Mouse (Mus musculus) embryonic facial prominence, embryonic 10.5 days (tissue): ENCODE results near the gene Gpkow. TPM values are rescaled to one million over a fixed set of nuclear protein-coding genes. Genes with fewer than 3 reads are reported as not detected.
"Not testable (repeated sequence)": the region's sequence is repeated elsewhere in the genome, so short reads cannot be mapped to it uniquely, and the experiment has no call there.

Source experiments
- DNase-seq: peaks from one replicate; pipeline ENCODE4 v3.0.0-alpha.2; 2017; ENCODE audit warnings: low spot score
- H3K27ac ChIP-seq: fragments of 300-500 bp; sonication (generic); replicated peaks from 2 replicates; pipeline ENCODE4 v1.5.1; 2016; ENCODE audit warnings: mild to moderate bottlenecking
- H3K27me3 ChIP-seq: fragments of 300-500 bp; sonication (generic); replicated peaks from 2 replicates; pipeline ENCODE4 v1.6.1; 2016; ENCODE audit warnings: low read depth, mild to moderate bottlenecking; ENCODE audit not compliant: poor library complexity, severe bottlenecking
- H3K36me3 ChIP-seq: fragments of 300-500 bp; sonication (generic); replicated peaks from 2 replicates; pipeline ENCODE4 v1.6.1; 2016; ENCODE audit warnings: mild to moderate bottlenecking, moderate library complexity
- H3K4me1 ChIP-seq: fragments of 300-500 bp; sonication (generic); 2 replicates; pipeline ENCODE4 v1.6.1; 2016
- H3K4me3 ChIP-seq: fragments of 300-500 bp; sonication (generic); 2 replicates; pipeline ENCODE4 v1.5.1; 2016; ENCODE audit warnings: mild to moderate bottlenecking, moderate library complexity
- H3K9me3 ChIP-seq: fragments of 300-500 bp; sonication (generic); 2 replicates; pipeline ENCODE4 v1.6.1; 2016; ENCODE audit warnings: mild to moderate bottlenecking
- WGBS: fragments of 180-500 bp; shearing (Covaris S2); methylation state at CpG from one replicate; pipeline ENCODE4 v1.1.7; 2016; 5-methylcytosine and 5-hydroxymethylcytosine counted together
- polyA plus RNA-seq: library from polyadenylated mRNA; unstranded; fragments of >200 nt; fragmentation: Nextera tagmentation; extraction: Ambion mirVana; gene quantifications from 2 replicates; pipeline ENCODE4 v1.2.1, GENCODE M21; 2016

Gpkow gene
- polyA plus RNA-seq, 1 experiment from 2014 or later, result 40.2 TPM

DNA sequence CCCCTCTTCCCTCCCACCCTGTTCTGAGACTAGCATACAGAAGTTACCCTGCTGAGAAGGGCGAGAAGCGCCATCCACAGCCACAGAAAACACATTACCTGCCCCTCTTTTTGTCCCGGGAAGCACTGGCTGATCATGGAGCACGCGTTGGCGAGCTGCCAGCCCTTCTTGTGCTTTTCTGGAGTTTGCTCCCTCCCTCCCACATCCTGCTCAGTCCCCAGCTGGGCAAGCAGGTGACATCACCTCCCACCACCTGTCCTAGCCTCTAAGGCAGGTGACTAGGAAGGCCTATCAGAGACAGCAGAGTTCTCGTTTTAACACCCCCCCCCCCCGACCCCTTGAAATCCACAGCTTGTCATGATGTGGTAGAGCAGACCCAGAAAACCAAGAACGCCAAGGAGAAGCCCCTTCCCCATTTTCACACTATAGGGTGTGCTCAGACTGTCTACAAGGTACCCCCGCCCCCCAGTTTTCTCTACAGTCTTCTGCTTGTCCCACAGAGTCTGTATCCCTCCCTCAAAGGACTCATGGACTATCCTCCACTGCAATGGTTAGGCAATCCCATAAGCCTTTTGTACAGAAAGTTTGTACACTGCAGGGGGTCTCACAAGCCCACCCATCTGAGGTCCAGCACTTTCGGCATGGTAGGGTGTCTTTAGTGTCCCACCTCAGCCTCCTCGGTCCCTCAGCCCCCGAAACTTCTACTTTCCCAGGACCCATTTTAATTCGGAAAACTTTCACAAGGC, 42.6 kb downstream of the Gpkow start:
- H3K9me3 ChIP-seq, result 0 out of 2 replicates have a peak, but pooled peaks cover 2% of the 10 kb centered on the region
- peaks cover 37% of the 10 kb centered on the region for H3K36me3 ChIP-seq
- H3K27ac ChIP-seq, result no peak overlapping the region
- H3K4me1 ChIP-seq, result peaks cover 12% of the 10 kb centered on the region
- H3K4me3 ChIP-seq, result 0 out of 2 replicates have a peak overlapping the region, but pooled peaks have one; percentile 11
- no peaks in the 10 kb centered on the region for H3K27me3 ChIP-seq
- no peak for DNase-seq
- WGBS, result 64% methylated on average over 14 of the region's 14 CpGs

DNA sequence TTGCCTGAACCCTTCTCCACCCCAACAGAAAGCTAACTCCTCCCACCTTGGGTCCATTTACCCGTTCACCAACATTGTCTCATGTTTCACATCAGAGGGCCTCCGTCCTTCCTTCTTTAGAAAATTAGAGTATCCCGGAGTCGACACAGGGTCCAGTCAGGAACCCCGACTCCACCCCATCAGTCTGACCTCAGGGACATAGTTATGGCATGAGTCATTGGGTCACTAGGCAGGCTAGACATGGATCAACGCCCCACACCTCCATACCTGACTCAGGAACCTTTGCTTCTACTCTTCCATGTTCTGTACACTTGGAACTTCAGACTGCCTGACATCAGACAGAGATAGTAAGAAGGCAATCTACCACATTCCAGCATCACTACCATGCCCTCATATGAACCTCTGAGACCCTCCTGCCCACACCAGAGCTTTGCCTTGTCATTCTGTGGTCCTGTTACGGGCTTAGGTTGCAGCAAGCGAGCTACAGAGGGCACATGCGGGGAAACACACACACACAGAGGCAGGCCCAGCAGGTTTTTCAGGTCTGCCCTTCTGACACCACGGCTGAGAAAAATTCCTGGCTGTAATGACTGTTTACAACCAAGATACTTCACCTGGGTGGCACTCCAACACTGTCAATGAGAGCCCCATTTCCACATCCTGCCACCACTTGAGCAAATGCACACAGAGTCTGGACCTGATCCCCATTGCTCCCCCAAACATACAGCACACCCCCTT, 43.3 kb downstream of the Gpkow start:
- Histone ChIP-seq H3K9me3 (0 out of 2 replicates have a peak, but pooled peaks cover 2% of the 10 kb centered on the region), H3K27me3 (no peaks in the 10 kb centered on the region), H3K4me1 (peaks cover 12% of the 10 kb centered on the region), H3K27ac (no peak overlapping the region), H3K4me3 (0 out of 2 replicates have a peak overlapping the region, but pooled peaks have one; percentile 23), H3K36me3 (peaks cover 29% of the 10 kb centered on the region)
- 55% methylated on average over 10 of the region's 10 CpGs for WGBS
- DNase-seq, result peak; percentile 29

DNA sequence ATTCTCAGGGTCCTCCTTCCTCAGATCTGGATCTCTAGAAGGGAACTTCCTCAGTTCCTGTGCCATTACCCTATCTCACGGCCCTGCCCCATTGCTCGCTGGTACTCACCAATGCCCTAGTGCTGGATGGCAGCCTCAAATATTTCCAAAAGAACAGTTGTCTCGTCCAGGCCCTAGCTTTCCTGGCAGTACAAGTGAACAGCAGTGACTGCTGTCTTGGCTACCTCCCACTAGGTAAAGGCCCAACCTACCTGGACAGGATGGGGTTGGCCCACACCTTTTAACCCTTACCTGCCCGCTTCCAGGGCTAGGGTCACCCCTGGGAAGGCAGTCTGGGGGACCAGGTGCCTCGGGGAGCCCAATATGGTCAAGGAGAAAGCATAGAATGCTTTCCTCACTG, 44.2 kb downstream of the Gpkow start:
- Histone ChIP-seq H3K4me1 (peaks cover 12% of the 10 kb centered on the region), H3K36me3 (peaks cover 21% of the 10 kb centered on the region), H3K27ac (no peak overlapping the region), H3K9me3 (0 out of 2 replicates have a peak, but pooled peaks cover 2% of the 10 kb centered on the region), H3K27me3 (no peaks in the 10 kb centered on the region), H3K4me3 (peak overlapping the region; percentile 23; the same call in 1 of the 2 replicates)
- no peak for DNase-seq
- 75% methylated on average over 5 of the region's 5 CpGs for WGBS

DNA sequence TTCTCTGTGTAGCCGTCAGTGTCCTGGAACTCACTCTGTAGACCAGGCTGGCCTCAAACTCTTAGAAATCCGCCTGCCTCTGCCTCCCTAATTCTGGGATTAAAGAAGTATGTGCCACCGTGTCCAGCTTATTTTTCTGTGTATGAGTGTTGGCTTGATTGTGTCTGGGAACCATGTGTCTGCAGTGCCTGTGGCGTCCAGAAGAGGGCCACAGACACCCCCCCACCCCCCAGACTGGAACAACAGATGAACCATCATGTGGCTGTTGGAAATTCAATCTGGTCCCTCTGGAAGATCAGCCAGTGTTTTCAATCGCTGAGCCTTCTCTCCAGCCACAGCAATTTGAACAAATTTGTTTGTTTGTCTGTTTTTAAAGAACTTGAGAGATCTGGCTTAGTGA, 46.5 kb downstream of the Gpkow start:
- 62% methylated on average over 5 of the region's 5 CpGs for WGBS
- no peak for DNase-seq
- no peak overlapping the region for H3K4me3 ChIP-seq

DNA sequence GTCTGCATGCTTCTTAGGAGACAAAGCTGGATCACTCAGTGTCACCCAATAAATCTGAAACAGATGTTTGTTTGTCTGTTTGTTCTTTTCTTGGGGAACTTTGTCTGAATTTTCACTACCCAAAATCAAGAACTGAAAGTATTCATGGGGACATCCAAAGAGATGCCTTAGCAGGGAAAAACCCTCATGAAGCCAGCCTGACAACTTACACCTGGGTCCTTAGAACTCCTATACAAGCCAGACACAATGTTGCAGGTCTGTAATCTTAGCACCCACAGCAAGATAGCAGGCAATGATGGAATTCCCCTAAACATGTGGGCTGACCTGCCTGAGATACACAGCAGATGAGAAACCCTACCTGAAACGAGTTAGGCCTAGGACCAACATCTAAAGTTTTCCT, 48.0 kb downstream of the Gpkow start:
- no peak for DNase-seq
- H3K4me1 ChIP-seq, result peaks cover 9% of the 10 kb centered on the region; the same call in 1 of the 2 replicates
- H3K27me3 ChIP-seq, result no peaks in the 10 kb centered on the region
- no peak overlapping the region for H3K4me3 ChIP-seq
- H3K9me3 ChIP-seq, result no peaks in the 10 kb centered on the region
- 55% methylated on average over 1 of the region's 1 CpGs for whole genome bisulfite sequencing
- no peaks in the 10 kb centered on the region for H3K36me3 ChIP-seq
- no peak overlapping the region for H3K27ac ChIP-seq

More for the DNA sequence above, 46.5 kb downstream of the Gpkow start:
- Histone ChIP-seq H3K27ac (no peak overlapping the region), H3K4me1 (peaks cover 12% of the 10 kb centered on the region), H3K36me3 (no peaks in the 10 kb centered on the region), H3K27me3 (no peaks in the 10 kb centered on the region), H3K9me3 (no peaks in the 10 kb centered on the region)

DNA sequence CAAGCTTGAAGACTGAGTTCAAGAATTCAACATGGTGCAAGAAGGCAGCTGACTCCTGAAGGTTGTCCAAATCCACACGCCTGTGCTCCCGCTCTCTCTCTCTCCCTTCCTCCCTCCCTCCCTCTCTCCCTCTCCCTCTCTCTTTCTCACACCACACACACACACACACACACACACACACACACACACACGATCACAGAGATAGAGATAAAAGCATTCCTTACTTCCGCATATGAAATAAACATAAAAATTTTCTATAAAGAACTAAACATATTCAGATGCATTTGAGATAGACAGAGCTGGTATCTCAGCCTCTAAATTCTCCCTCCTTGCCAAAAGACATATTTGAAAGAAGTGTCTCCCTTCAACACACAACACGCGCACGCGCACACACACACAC, 48.5 kb downstream of the Gpkow start:
- no peak overlapping the region for H3K4me3 ChIP-seq
- H3K27ac ChIP-seq, result no peak overlapping the region
- H3K9me3 ChIP-seq, result no peaks in the 10 kb centered on the region
- H3K4me1 ChIP-seq, result peaks cover 5% of the 10 kb centered on the region; the same call in 1 of the 2 replicates
- DNase-seq, result no peak
- no peaks in the 10 kb centered on the region for H3K36me3 ChIP-seq
- 93% methylated on average over 8 of the region's 8 CpGs for WGBS
- H3K27me3 ChIP-seq, result no peaks in the 10 kb centered on the region

DNA sequence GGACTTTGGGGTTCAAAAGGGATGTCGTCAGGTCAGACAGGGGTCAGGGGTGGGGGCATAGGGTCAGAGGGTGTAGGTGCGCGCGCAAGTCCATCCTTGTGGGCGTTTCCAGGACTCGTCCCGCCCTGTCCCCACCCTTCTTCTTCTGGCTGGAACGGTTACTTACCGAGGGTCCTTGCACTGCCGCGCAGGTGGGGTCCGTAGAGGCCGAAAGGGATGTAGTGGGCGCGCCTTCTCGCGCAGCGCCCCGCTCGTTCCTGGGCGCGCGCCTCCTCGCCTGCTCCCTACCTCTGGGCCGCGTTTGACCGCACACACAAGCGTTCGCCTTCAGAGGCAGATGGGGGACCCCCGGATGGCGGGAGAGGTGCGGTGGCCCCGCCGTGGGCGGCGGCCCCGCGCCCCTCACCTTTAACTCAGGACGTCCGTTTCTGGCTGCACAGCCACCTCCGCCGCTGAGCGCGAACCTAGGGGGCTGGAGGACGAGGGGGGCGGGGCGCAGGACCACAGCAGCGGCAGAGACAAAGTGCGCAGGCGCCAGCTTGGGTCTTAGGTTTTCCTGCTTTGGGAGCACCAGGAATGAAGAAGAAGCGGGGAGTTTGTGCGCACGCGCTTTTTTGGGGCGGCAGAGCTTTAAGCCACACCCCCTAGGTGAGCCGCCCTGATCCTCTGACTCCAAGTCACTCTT, 53.6 kb downstream of the Gpkow start, which contains the start of gene Ccdc120:
Gene Ccdc120 (minus strand): TSS at position 474 of the 685 bp plus-strand sequence.
- H3K9me3 ChIP-seq, result no peaks in the 10 kb centered on the region
- DNase-seq, result peak; percentile 89
- peak within 1 kb of the TSS; percentile 74 for H3K4me3 ChIP-seq
- no peaks in the 10 kb centered on the region for H3K36me3 ChIP-seq
- H3K27ac ChIP-seq, result peak within 1 kb of the TSS; percentile 86
- 10% methylated on average over 56 of the region's 56 CpGs for WGBS
- no peaks in the 10 kb centered on the region for H3K27me3 ChIP-seq
- 0 out of 2 replicates have a peak, but pooled peaks cover 3% of the 10 kb centered on the region for H3K4me1 ChIP-seq

DNA sequence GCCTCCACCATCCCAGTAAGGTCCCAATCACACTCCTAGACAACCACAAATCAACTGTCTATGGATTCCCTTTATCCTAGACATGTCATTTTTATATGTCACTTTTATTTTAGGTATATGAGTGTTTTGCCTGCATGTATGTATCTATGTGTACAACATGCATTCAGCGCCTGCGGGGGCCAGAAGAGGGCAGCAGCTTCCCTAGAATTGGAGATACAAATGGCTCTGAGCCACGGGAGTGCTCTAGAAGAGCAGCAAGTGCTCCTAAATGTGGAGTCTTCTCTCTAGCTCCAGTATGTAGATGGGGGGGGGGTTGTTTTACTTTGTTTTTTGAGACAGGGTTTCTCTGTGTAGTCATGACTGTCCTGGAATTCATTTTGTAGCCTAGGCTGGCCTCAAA, 56.7 kb downstream of the Gpkow start:
- H3K9me3 ChIP-seq, DNase-seq, H3K27me3 ChIP-seq, H3K36me3 ChIP-seq, H3K27ac ChIP-seq, H3K4me3 ChIP-seq, H3K4me1 ChIP-seq: not testable (repeated sequence)
- WGBS, result 16% methylated on average over 3 of the region's 3 CpGs

Other genes with a start within 250 kb of the Gpkow start
- 0.05 and 0.15 TPM in 2 replicates for gene Foxp3, start 123.5 kb upstream of the Gpkow start, polyA plus RNA-seq
- 1.4 and 2.2 TPM in 2 replicates for gene Ppp1r3f, start 122.8 kb upstream of the Gpkow start, polyA plus RNA-seq
- 36.0 and 36.6 TPM in 2 replicates for gene Ccdc22, start 91.6 kb upstream of the Gpkow start, polyA plus RNA-seq
- gene Cacna1f, start 90.0 kb upstream of the Gpkow start, polyA plus RNA-seq, result 0.05 and 0.06 TPM in 2 replicates
- gene Syp, start 58.7 kb upstream of the Gpkow start, polyA plus RNA-seq, result 9.3 and 9.7 TPM in 2 replicates
- 4.1 and 4.2 TPM in 2 replicates for gene Prickle3, start 39.9 kb upstream of the Gpkow start, polyA plus RNA-seq
- 49.7 TPM in 2 replicates for gene Plp2, start 25.7 kb upstream of the Gpkow start, polyA plus RNA-seq
- gene Magix, start 15.9 kb upstream of the Gpkow start, polyA plus RNA-seq, result 0.09 TPM in 1 of 2 replicates, not detected in the other
- 22.5 and 23.8 TPM in 2 replicates for gene Wdr45, start 17.2 kb downstream of the Gpkow start, polyA plus RNA-seq
- gene Gm45208, start 25.1 kb downstream of the Gpkow start, polyA plus RNA-seq, result 0.36 and 0.61 TPM in 2 replicates
- 73.0 and 73.6 TPM in 2 replicates for gene Praf2, start 31.3 kb downstream of the Gpkow start, polyA plus RNA-seq
- gene Ccdc120, start 53.8 kb downstream of the Gpkow start, polyA plus RNA-seq, result 20.3 and 22.1 TPM in 2 replicates
- gene Tfe3, start 65.4 kb downstream of the Gpkow start, polyA plus RNA-seq, result 26.8 and 28.3 TPM in 2 replicates
- gene Gripap1, start 92.6 kb downstream of the Gpkow start, polyA plus RNA-seq, result 42.5 and 45.3 TPM in 2 replicates
- 1.4 and 2.2 TPM in 2 replicates for gene Kcnd1, start 125.2 kb downstream of the Gpkow start, polyA plus RNA-seq
- gene Otud5, start 144.2 kb downstream of the Gpkow start, polyA plus RNA-seq, result 42.2 and 43.4 TPM in 2 replicates
- gene Pim2, start 181.1 kb downstream of the Gpkow start, polyA plus RNA-seq, result 7.3 and 7.6 TPM in 2 replicates
- 23.4 and 25.7 TPM in 2 replicates for gene Slc35a2, start 186.9 kb downstream of the Gpkow start, polyA plus RNA-seq
- 122 and 132 TPM in 2 replicates for gene Pqbp1, start 202.1 kb downstream of the Gpkow start, polyA plus RNA-seq
- gene Timm17b, start 202.2 kb downstream of the Gpkow start, polyA plus RNA-seq, result 174 and 178 TPM in 2 replicates
- not detected in 2 replicates for gene Gm10491, start 210.7 kb downstream of the Gpkow start, polyA plus RNA-seq
- 0.51 TPM in 1 of 2 replicates, not detected in the other for gene Gm10490, start 212.4 kb downstream of the Gpkow start, polyA plus RNA-seq
- 3.0 and 4.5 TPM in 2 replicates for gene Pcsk1n, start 222.7 kb downstream of the Gpkow start, polyA plus RNA-seq
- gene Eras, start 231.5 kb downstream of the Gpkow start, polyA plus RNA-seq, result 0.28 TPM in 1 of 2 replicates, not detected in the other